Comparison of ENCODE assay signal across 26 mouse cellular contexts in the genomic region with DNA sequence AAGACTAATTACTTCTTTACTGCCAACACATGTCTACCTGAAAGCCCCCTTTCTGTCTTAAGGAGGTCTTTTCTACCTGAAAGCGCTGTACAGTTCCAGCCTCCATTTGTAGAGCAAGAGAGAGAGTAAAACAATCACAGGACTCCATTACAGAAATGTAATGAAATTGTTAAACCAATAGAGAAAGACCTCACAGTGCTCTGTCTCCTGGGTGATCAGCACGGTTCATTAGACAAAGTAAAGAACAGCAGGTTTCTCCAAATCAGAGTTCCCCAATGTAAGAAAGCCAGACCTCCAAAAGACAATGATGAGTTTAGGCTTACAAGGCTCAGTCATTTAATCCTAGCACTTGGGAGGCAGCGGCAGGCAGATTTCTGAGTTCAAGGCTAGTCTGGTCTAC.
DNase-seq lines count a peak whose midpoint lies in the region; ATAC-seq and TF ChIP-seq lines count a peak whose summit lies in the region.
"Had no signal": no experiment of that assay in that cellular context is flagged by ENCODE, and none has a peak within 500 bp of the region (broad histone marks: within the 10 kb centered on the region; RNA-seq: fewer than 3 reads in every experiment).

No protein-coding gene starts in this region.

- ATAC-seq in forebrain, embryonic 11.5 days (replicated peaks; ENCODE audit: low FRiP score): peak; percentile 67
- no peak for ATAC-seq in forebrain, embryonic 16.5 days
- peak; percentile 26; the same call in 1 of the 2 replicates for ATAC-seq in forebrain, embryonic 14.5 days
- ATAC-seq in forebrain, postnatal 0 days: no peak
- 0 out of 2 replicates have a peak, but pooled peaks have one; percentile 20 for ATAC-seq in midbrain, embryonic 13.5 days
- no peak for ATAC-seq in midbrain, embryonic 15.5 days (replicated peaks)
- ATAC-seq: CD4-positive, CD25-positive, alpha-beta regulatory T cell, adult 4 months; hindbrain, embryonic 16.5 days; inflammation-experienced regulatory T-cells, adult 6 months; intestine, embryonic 16.5 days had no signal

- H3K9ac ChIP-seq in forebrain, embryonic 11.5 days (ENCODE audit: low read length): no peak overlapping the region
- no peak overlapping the region for H3K9ac ChIP-seq in forebrain, embryonic 16.5 days (replicated peaks; ENCODE audit: low read depth, low read length)
- H3K9ac ChIP-seq in forebrain, embryonic 14.5 days (ENCODE audit: low read length): no peak overlapping the region
- no peak overlapping the region for H3K9ac ChIP-seq in forebrain, postnatal 0 days
- H3K9ac ChIP-seq in midbrain, embryonic 13.5 days (replicated peaks): no peak overlapping the region
- no peak overlapping the region for H3K9ac ChIP-seq in midbrain, embryonic 15.5 days
- H3K9ac ChIP-seq: hindbrain, embryonic 12.5 days had no signal

- no peak for TF ChIP-seq CTCF in forebrain, postnatal 0 days (IDR thresholded peaks at IDR 0.05; ENCODE audit: low read depth)

- 0 out of 2 replicates have a peak, but pooled peaks cover 2% of the 10 kb centered on the region for H3K4me1 ChIP-seq in forebrain, embryonic 11.5 days (replicated peaks; ENCODE audit: control insufficient read depth, insufficient read depth, low read length)
- H3K4me1 ChIP-seq in forebrain, embryonic 16.5 days (replicated peaks; ENCODE audit: control insufficient read depth, insufficient read depth, low read length): no peaks in the 10 kb centered on the region
- H3K4me1 ChIP-seq in forebrain, embryonic 14.5 days (ENCODE audit: control insufficient read depth, insufficient read depth, low read length): no peaks in the 10 kb centered on the region
- no peaks in the 10 kb centered on the region for H3K4me1 ChIP-seq in forebrain, postnatal 0 days (ENCODE audit: insufficient read depth)
- no peaks in the 10 kb centered on the region for H3K4me1 ChIP-seq in midbrain, embryonic 13.5 days (replicated peaks)
- H3K4me1 ChIP-seq in midbrain, embryonic 15.5 days: no peaks in the 10 kb centered on the region
- H3K4me1 ChIP-seq: hindbrain, embryonic 12.5 days had no signal

- DNase-seq in forebrain, embryonic 11.5 days (ENCODE audit: low spot score): no peak
- peak; percentile 11 for DNase-seq in forebrain, embryonic 14.5 days (ENCODE audit: low spot score)
- DNase-seq in forebrain, postnatal 0 days: no peak
- peak; percentile 6 for DNase-seq in retina, postnatal 1 day
- DNase-seq in lung, postnatal 10 days: no peak
- DNase-seq: adrenal gland, adult 2 months; adrenal gland, postnatal 14 days; cerebellum, adult 11-12 months; cerebellum, adult 8-10 months; cerebellum, postnatal 10 days; cerebellum, postnatal 36 days; embryo, embryonic 11 days; gastrocnemius, adult 2 months; gastrocnemius, postnatal 14 days; heart, adult 11 months; kidney, adult 18-20 months had no signal

- no peaks in the 10 kb centered on the region for H3K27me3 ChIP-seq in forebrain, embryonic 11.5 days (ENCODE audit: control insufficient read depth, insufficient read depth, low read length)
- no peaks in the 10 kb centered on the region for H3K27me3 ChIP-seq in forebrain, embryonic 16.5 days (replicated peaks; ENCODE audit: control insufficient read depth, insufficient read depth, low read length)
- no peaks in the 10 kb centered on the region for H3K27me3 ChIP-seq in forebrain, embryonic 14.5 days (replicated peaks; ENCODE audit: control insufficient read depth, insufficient read depth, low read length)
- no peaks in the 10 kb centered on the region for H3K27me3 ChIP-seq in forebrain, postnatal 0 days (ENCODE audit: insufficient read depth, low read length)
- H3K27me3 ChIP-seq in midbrain, embryonic 13.5 days: no peaks in the 10 kb centered on the region
- H3K27me3 ChIP-seq in midbrain, embryonic 15.5 days (replicated peaks): no peaks in the 10 kb centered on the region
- H3K27me3 ChIP-seq: hindbrain, embryonic 12.5 days had no signal

- H3K9me3 ChIP-seq in forebrain, embryonic 11.5 days (ENCODE audit: control insufficient read depth, low read length): no peaks in the 10 kb centered on the region
- no peaks in the 10 kb centered on the region for H3K9me3 ChIP-seq in forebrain, embryonic 16.5 days (ENCODE audit: control insufficient read depth, low read length)
- H3K9me3 ChIP-seq in forebrain, embryonic 14.5 days (replicated peaks; ENCODE audit: control insufficient read depth, low read length): no peaks in the 10 kb centered on the region
- H3K9me3 ChIP-seq in forebrain, postnatal 0 days (ENCODE audit: low read length): no peaks in the 10 kb centered on the region
- H3K9me3 ChIP-seq in midbrain, embryonic 13.5 days: no peaks in the 10 kb centered on the region
- no peaks in the 10 kb centered on the region for H3K9me3 ChIP-seq in midbrain, embryonic 15.5 days
- H3K9me3 ChIP-seq: hindbrain, embryonic 12.5 days had no signal

- no peaks in the 10 kb centered on the region for H3K36me3 ChIP-seq in forebrain, embryonic 11.5 days (ENCODE audit: control insufficient read depth, insufficient read depth, low read length)
- no peaks in the 10 kb centered on the region for H3K36me3 ChIP-seq in forebrain, embryonic 16.5 days (ENCODE audit: control insufficient read depth, insufficient read depth)
- H3K36me3 ChIP-seq in forebrain, embryonic 14.5 days (ENCODE audit: control insufficient read depth, insufficient read depth, low read length): no peaks in the 10 kb centered on the region
- no peaks in the 10 kb centered on the region for H3K36me3 ChIP-seq in forebrain, postnatal 0 days (ENCODE audit: insufficient read depth)
- H3K36me3 ChIP-seq in midbrain, embryonic 13.5 days: no peaks in the 10 kb centered on the region
- H3K36me3 ChIP-seq in midbrain, embryonic 15.5 days (replicated peaks): no peaks in the 10 kb centered on the region
- H3K36me3 ChIP-seq: hindbrain, embryonic 12.5 days had no signal

- no peak overlapping the region for H3K4me2 ChIP-seq in forebrain, embryonic 11.5 days (ENCODE audit: low read depth, low read length, severe bottlenecking)
- no peak overlapping the region for H3K4me2 ChIP-seq in forebrain, embryonic 16.5 days (ENCODE audit: low read length)
- H3K4me2 ChIP-seq in forebrain, embryonic 14.5 days (ENCODE audit: low read length): no peak overlapping the region
- no peak overlapping the region for H3K4me2 ChIP-seq in forebrain, postnatal 0 days (ENCODE audit: low read depth)
- no peak overlapping the region for H3K4me2 ChIP-seq in midbrain, embryonic 13.5 days (replicated peaks)
- no peak overlapping the region for H3K4me2 ChIP-seq in midbrain, embryonic 15.5 days
- H3K4me2 ChIP-seq: heart, embryonic 11.5 days; hindbrain, embryonic 12.5 days had no signal

- no peak overlapping the region for H3K27ac ChIP-seq in forebrain, embryonic 11.5 days (ENCODE audit: low read depth, low read length)
- H3K27ac ChIP-seq in forebrain, embryonic 16.5 days (ENCODE audit: low read length): no peak overlapping the region
- H3K27ac ChIP-seq in forebrain, embryonic 14.5 days (ENCODE audit: low read depth, low read length): no peak overlapping the region
- no peak overlapping the region for H3K27ac ChIP-seq in forebrain, postnatal 0 days (ENCODE audit: low read depth, low read length)
- H3K27ac ChIP-seq in midbrain, embryonic 13.5 days: no peak overlapping the region
- H3K27ac ChIP-seq in midbrain, embryonic 15.5 days: no peak overlapping the region
- H3K27ac ChIP-seq: gastrocnemius, adult 2 months; hindbrain, embryonic 12.5 days had no signal

- WGBS in forebrain, embryonic 11.5 days: 30% methylated on average over 3 of the region's 3 CpGs
- 23% methylated on average over 3 of the region's 3 CpGs for WGBS in forebrain, embryonic 16.5 days
- WGBS in forebrain, embryonic 14.5 days: 9% methylated on average over 3 of the region's 3 CpGs
- WGBS in forebrain, postnatal 0 days: 26% methylated on average over 3 of the region's 3 CpGs
- 32% methylated on average over 3 of the region's 3 CpGs for WGBS in midbrain, embryonic 13.5 days
- 45% methylated on average over 3 of the region's 3 CpGs for WGBS in midbrain, embryonic 15.5 days

- no peak overlapping the region for H3K4me3 ChIP-seq in forebrain, embryonic 11.5 days (ENCODE audit: low read depth, low read length)
- no peak overlapping the region for H3K4me3 ChIP-seq in forebrain, embryonic 16.5 days (replicated peaks; ENCODE audit: low read length)
- H3K4me3 ChIP-seq in forebrain, embryonic 14.5 days (ENCODE audit: low read depth, low read length): no peak overlapping the region
- no peak overlapping the region for H3K4me3 ChIP-seq in forebrain, postnatal 0 days (ENCODE audit: low read depth, low read length)
- no peak overlapping the region for H3K4me3 ChIP-seq in midbrain, embryonic 13.5 days (replicated peaks)
- H3K4me3 ChIP-seq in midbrain, embryonic 15.5 days: no peak overlapping the region
- H3K4me3 ChIP-seq: erythroblast, embryonic 14.5 days; gastrocnemius, adult 2 months; hindbrain, embryonic 12.5 days had no signal

Comparison
In these comparisons a context has a peak if more than half of its experiments do, and no peak if none do; other contexts are left out.
1. ATAC-seq: peak in forebrain, embryonic 11.5 days (single experiment), forebrain, embryonic 14.5 days (single experiment) and midbrain, embryonic 13.5 days (single experiment); none in forebrain, embryonic 16.5 days (single experiment), forebrain, postnatal 0 days (single experiment) and midbrain, embryonic 15.5 days (single experiment).
2. DNase-seq: peak in forebrain, embryonic 14.5 days (single experiment) and retina, postnatal 1 day (single experiment); none in forebrain, embryonic 11.5 days (single experiment), forebrain, postnatal 0 days (single experiment) and lung, postnatal 10 days (single experiment).